ENCODE assay signal across 18 mouse cellular contexts in the genomic region with DNA sequence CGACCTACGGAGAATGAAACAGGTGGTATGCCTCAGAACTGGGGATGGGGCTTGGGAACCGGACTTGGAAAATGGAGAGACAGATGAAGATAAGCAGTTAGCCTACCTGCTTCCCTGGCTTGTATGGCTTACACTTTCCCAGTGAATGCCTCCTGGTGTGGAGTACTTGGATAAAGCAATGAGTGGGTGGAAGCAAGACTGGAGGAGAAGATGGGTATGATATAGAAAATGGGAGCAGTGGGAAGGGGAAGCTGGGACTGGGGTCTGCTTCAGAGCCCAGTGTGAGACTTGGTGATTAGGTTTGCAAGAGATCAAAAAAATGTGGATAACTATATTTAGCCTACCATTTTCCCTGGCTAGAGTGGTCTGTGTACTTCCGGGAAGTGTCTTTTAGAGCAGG.
A peak's percentile ranks its signal among the peaks of the same experiment; 100 is the strongest.
DNase-seq lines count a peak whose midpoint lies in the region; TF ChIP-seq lines count a peak whose summit lies in the region.
"Had no signal": no experiment of that assay in that cellular context is flagged by ENCODE, and none has a peak within 500 bp of the region (broad histone marks: within the 10 kb centered on the region; RNA-seq: fewer than 3 reads in every experiment).

No protein-coding gene starts in this region.

- in situ Hi-C loops in ES-E14 (cut with MboI; ENCODE audit: low sequenced_read_pairs in 2 of 2, unreplicated experiment in 2 of 2), result no loop called here

- no peaks in the 10 kb centered on the region for H3K27me3 ChIP-seq in hindbrain, embryonic 10.5 days (ENCODE audit: insufficient read depth, poor library complexity, severe bottlenecking)
- H3K27me3 ChIP-seq: embryonic facial prominence, embryonic 12.5 days; forebrain, embryonic 13.5 days; forebrain, embryonic 15.5 days had no signal

- DNase-seq in ES-CJ7 (ENCODE audit: low read depth, low spot score) (peak; percentile 56), ES-E14 (ENCODE audit: low read depth, low spot score) (peak; percentile 7), ZHBTc4 (ENCODE audit: low read depth, low spot score) (peak; percentile 43)
- DNase-seq in left cerebral cortex, adult 9 months (ENCODE audit: low spot score in 2 of 2), result no peak
- DNase-seq in hindbrain, embryonic 10.5 days (ENCODE audit: low spot score), result no peak
- DNase-seq: adrenal gland, adult 8-10 months; adrenal gland, postnatal 14 days; adrenal gland, postnatal 36 days; cerebellum, adult 11-12 months; cerebellum, adult 2 months; cerebellum, adult 9-10 months; cerebellum, postnatal 10 days; cerebellum, postnatal 25 days; forebrain, postnatal 0 days had no signal

- H3K4me1 ChIP-seq in ES-E14 (ENCODE audit: control insufficient read depth in 2 of 2, insufficient read depth in 2 of 2, low read length in 2 of 2, poor library complexity in 1 of 2), result no peaks in the 10 kb centered on the region
- no peaks in the 10 kb centered on the region for H3K4me1 ChIP-seq in hindbrain, embryonic 10.5 days (replicated peaks)
- H3K4me1 ChIP-seq: embryonic facial prominence, embryonic 10.5 days; embryonic facial prominence, embryonic 12.5 days; forebrain, embryonic 13.5 days; forebrain, embryonic 15.5 days had no signal

- no peak overlapping the region for H3K9ac ChIP-seq in ES-E14 (ENCODE audit: insufficient read depth, low read depth, low read length, poor library complexity, severe bottlenecking)
- H3K9ac ChIP-seq: embryonic facial prominence, embryonic 12.5 days; forebrain, embryonic 13.5 days; forebrain, embryonic 15.5 days; forebrain, postnatal 0 days had no signal

- WGBS in hindbrain, embryonic 10.5 days, result 92% methylated on average over 4 of the region's 4 CpGs

- no peak overlapping the region for H3K4me3 ChIP-seq in ES-E14 (ENCODE audit: insufficient read depth in 1 of 2, low read depth in 1 of 2, low read length in 2 of 2, poor library complexity in 1 of 2, severe bottlenecking in 1 of 2)
- no peak overlapping the region for H3K4me3 ChIP-seq in hindbrain, embryonic 10.5 days
- H3K4me3 ChIP-seq: embryonic facial prominence, embryonic 10.5 days; embryonic facial prominence, embryonic 12.5 days; forebrain, embryonic 13.5 days; forebrain, embryonic 15.5 days had no signal

- H3K9me3 ChIP-seq in ES-E14 (ENCODE audit: control insufficient read depth, insufficient read depth, low read depth, low read length), result no peaks in the 10 kb centered on the region
- H3K9me3 ChIP-seq in hindbrain, embryonic 10.5 days, result no peaks in the 10 kb centered on the region
- H3K9me3 ChIP-seq: embryonic facial prominence, embryonic 10.5 days; embryonic facial prominence, embryonic 12.5 days; forebrain, embryonic 13.5 days; forebrain, embryonic 15.5 days had no signal

- H3K27ac ChIP-seq in ES-E14 (ENCODE audit: insufficient read depth, low read depth, low read length, poor library complexity, severe bottlenecking), result no peak overlapping the region
- no peak overlapping the region for H3K27ac ChIP-seq in hindbrain, embryonic 10.5 days
- H3K27ac ChIP-seq: embryonic facial prominence, embryonic 10.5 days; embryonic facial prominence, embryonic 12.5 days; forebrain, embryonic 13.5 days; forebrain, embryonic 15.5 days had no signal

- no peaks in the 10 kb centered on the region for H3K36me3 ChIP-seq in ES-E14 (ENCODE audit: control insufficient read depth, insufficient read depth, low read length, poor library complexity, severe bottlenecking)
- H3K36me3 ChIP-seq in hindbrain, embryonic 10.5 days, result no peaks in the 10 kb centered on the region
- H3K36me3 ChIP-seq: embryonic facial prominence, embryonic 10.5 days; embryonic facial prominence, embryonic 12.5 days; forebrain, embryonic 15.5 days had no signal

TF ChIP-seq in ES-E14, 5 proteins besides CTCF, POLR2A, EP300 and RAD21:
- TF ChIP-seq CHD2 (IDR thresholded peaks at IDR 0.05; ENCODE audit: low read depth, low read length) (no peak), HCFC1 (IDR thresholded peaks at IDR 0.05; ENCODE audit: borderline replicate concordance, insufficient read depth, low read length) (no peak), MAFK (IDR thresholded peaks at IDR 0.05; ENCODE audit: insufficient read depth, low read depth, low read length) (no peak), ZNF384 (IDR thresholded peaks at IDR 0.05; ENCODE audit: low read depth, low read length) (no peak), ZC3H11A (IDR thresholded peaks at IDR 0.05; ENCODE audit: borderline replicate concordance, low read depth, low read length) (no peak)

Comparison
In these comparisons a context has a peak if more than half of its experiments do, and no peak if none do; other contexts are left out.
1. DNase-seq: peak in ES-CJ7 (single experiment), ES-E14 (single experiment) and ZHBTc4 (single experiment); none in left cerebral cortex, adult 9 months (0 of 2) and hindbrain, embryonic 10.5 days (single experiment).